Mouse (Mus musculus) NIH3T3 (cell line): ENCODE measurements around the gene AU040320.

Source experiments
- DNase-seq: peaks from one replicate; pipeline ENCODE4 v3.0.0-alpha.2; 2012; ENCODE audit warnings: low read depth

Gene AU040320

GRCm38 (mm10) chr4:126860268-126860986 is 107.1 kb downstream of the AU040320 start:
- DNase-seq: no peak

GRCm38 (mm10) chr4:126861514-126862266 is 108.3 kb downstream of the AU040320 start:
- peak; percentile 45 for DNase-seq

GRCm38 (mm10) chr4:126868699-126869098 is 115.4 kb downstream of the AU040320 start:
- DNase-seq: no peak

GRCm38 (mm10) chr4:126872717-126873116 is 119.4 kb downstream of the AU040320 start:
- peak; percentile 89 for DNase-seq

GRCm38 (mm10) chr4:126879560-126880275 is 126.4 kb downstream of the AU040320 start:
- DNase-seq: no peak

GRCm38 (mm10) chr4:126883602-126884001 is 130.3 kb downstream of the AU040320 start:
- DNase-seq: no peak

GRCm38 (mm10) chr4:126885953-126886352 is 132.6 kb downstream of the AU040320 start:
- peak; percentile 34 for DNase-seq

- DNase-seq: no peak
Observed at GRCm38 (mm10) chr4:126889879-126890278, 136.5 kb downstream of the AU040320 start.
